Mouse (Mus musculus) common myeloid progenitor, adult 5-6 weeks (primary cell): ENCODE data around the gene Khdc1c. TPM values are rescaled to one million over a fixed set of nuclear protein-coding genes. Genes with fewer than 3 reads are reported as not detected.

ENCODE experiments used
- total RNA-seq: library from RNA; stranded (forward); fragments of 200-1000, 187-1606 nt; gene quantifications from 2 replicates; pipeline ENCODE4 v1.2.3, GENCODE M21; 2017

The Khdc1c gene
- total RNA-seq, 1 experiment from 2014 or later, result not detected

Other genes with a start within 250 kb of the Khdc1c start
- 4.3 and 13.6 TPM in 2 replicates for gene Tmem14a, start 149.8 kb upstream of the Khdc1c start, total RNA-seq
- gene Gsta3, start 127.7 kb upstream of the Khdc1c start, total RNA-seq, result 1.0 TPM in 1 of 2 replicates, not detected in the other
- gene Khdc1a, start 18.7 kb upstream of the Khdc1c start, total RNA-seq, result not detected in 2 replicates
- gene Khdc1b, start 15.2 kb downstream of the Khdc1c start, total RNA-seq, result not detected in 2 replicates